ENCODE assay signal across 8 mouse cellular contexts in the genomic region with DNA sequence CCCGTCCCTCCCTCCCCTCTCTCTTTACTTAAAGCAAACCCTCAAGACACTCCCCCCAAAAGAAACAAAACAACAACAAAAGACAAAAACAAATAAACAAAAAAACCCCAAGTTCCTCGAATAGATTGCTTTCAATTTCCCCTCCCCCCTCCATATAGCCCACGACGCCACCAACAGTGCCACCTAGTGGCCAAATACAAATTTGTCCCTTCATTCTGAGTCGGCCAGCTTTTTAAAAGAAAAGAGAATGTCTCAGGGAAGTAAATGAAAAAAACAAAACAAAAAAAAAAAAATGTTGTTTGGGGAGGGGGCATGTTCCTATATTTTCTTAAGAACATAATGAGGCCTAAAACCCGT.
DNase-seq lines count a peak whose midpoint lies in the region; ATAC-seq lines count a peak whose summit lies in the region.

No protein-coding gene starts in this region.

- H3K4me3 ChIP-seq in forebrain, embryonic 13.5 days: peak overlapping the region; percentile 35
- peak overlapping the region; percentile 39 for H3K4me3 ChIP-seq in hindbrain, embryonic 15.5 days
- H3K4me3 ChIP-seq in limb, embryonic 12.5 days (replicated peaks): peak overlapping the region; percentile 32
- H3K4me3 ChIP-seq in midbrain, embryonic 16.5 days (ENCODE audit: low read depth, low read length): peak overlapping the region; percentile 35

- peaks cover 12% of the 10 kb centered on the region for H3K27me3 ChIP-seq in forebrain, embryonic 13.5 days
- H3K27me3 ChIP-seq in hindbrain, embryonic 15.5 days: no peaks in the 10 kb centered on the region
- H3K27me3 ChIP-seq in limb, embryonic 12.5 days: peaks cover 61% of the 10 kb centered on the region
- H3K27me3 ChIP-seq in midbrain, embryonic 16.5 days (ENCODE audit: control insufficient read depth, insufficient read depth, low read depth, low read length): no peaks in the 10 kb centered on the region

- H3K36me3 ChIP-seq in forebrain, embryonic 13.5 days (ENCODE audit: poor library complexity, severe bottlenecking): no peaks in the 10 kb centered on the region
- H3K36me3 ChIP-seq in hindbrain, embryonic 15.5 days: no peaks in the 10 kb centered on the region
- H3K36me3 ChIP-seq in limb, embryonic 12.5 days: no peaks in the 10 kb centered on the region
- no peaks in the 10 kb centered on the region for H3K36me3 ChIP-seq in midbrain, embryonic 16.5 days (ENCODE audit: control insufficient read depth, insufficient read depth, low read length)

- DNase-seq in right cerebral cortex, adult 18-20 months: peak; percentile 19
- DNase-seq in right cerebral cortex, postnatal 25 days: no peak
- peak; percentile 68 for DNase-seq in brain, adult 2 months (ENCODE audit: low read depth, low spot score)
- peak; percentile 67 for DNase-seq in thymus, postnatal 14 days

- WGBS in forebrain, embryonic 13.5 days: under 1% methylated on average over 6 of the region's 6 CpGs
- 1% methylated on average over 6 of the region's 6 CpGs for WGBS in hindbrain, embryonic 15.5 days
- under 1% methylated on average over 6 of the region's 6 CpGs for WGBS in limb, embryonic 12.5 days
- WGBS in midbrain, embryonic 16.5 days: 0% methylated on average over 6 of the region's 6 CpGs

- peak overlapping the region; percentile 58 for H3K9ac ChIP-seq in forebrain, embryonic 13.5 days
- H3K9ac ChIP-seq in hindbrain, embryonic 15.5 days: peak overlapping the region; percentile 36; the same call in 1 of the 2 replicates
- H3K9ac ChIP-seq in limb, embryonic 12.5 days (replicated peaks): peak overlapping the region; percentile 24; the same call in 1 of the 2 replicates
- H3K9ac ChIP-seq in midbrain, embryonic 16.5 days (ENCODE audit: low read depth, low read length): peak overlapping the region; percentile 60; the same call in 1 of the 2 replicates

- peak; percentile 73 for ATAC-seq in forebrain, embryonic 13.5 days
- ATAC-seq in hindbrain, embryonic 15.5 days (ENCODE audit: low FRiP score, low read depth): peak; percentile 57; the same call in 1 of the 2 replicates
- ATAC-seq in limb, embryonic 12.5 days (ENCODE audit: insufficient number of reproducible peaks, insufficient read depth, low FRiP score, low TSS enrichment, low read depth): no peak
- ATAC-seq in midbrain, embryonic 16.5 days: no peak

- 0 out of 2 replicates have a peak, but pooled peaks cover 4% of the 10 kb centered on the region for H3K4me1 ChIP-seq in forebrain, embryonic 13.5 days
- H3K4me1 ChIP-seq in hindbrain, embryonic 15.5 days (replicated peaks): peaks cover 11% of the 10 kb centered on the region
- peaks cover 11% of the 10 kb centered on the region; the same call in 1 of the 2 replicates for H3K4me1 ChIP-seq in limb, embryonic 12.5 days (replicated peaks)
- H3K4me1 ChIP-seq in midbrain, embryonic 16.5 days (ENCODE audit: control insufficient read depth, insufficient read depth, low read length): peaks cover 4% of the 10 kb centered on the region

- no peak overlapping the region for H3K27ac ChIP-seq in forebrain, embryonic 13.5 days
- 0 out of 2 replicates have a peak overlapping the region, but pooled peaks have one; percentile 63 for H3K27ac ChIP-seq in hindbrain, embryonic 15.5 days (replicated peaks)
- H3K27ac ChIP-seq in limb, embryonic 12.5 days: no peak overlapping the region
- no peak overlapping the region for H3K27ac ChIP-seq in midbrain, embryonic 16.5 days (ENCODE audit: low read length)

- H3K9me3 ChIP-seq in forebrain, embryonic 13.5 days (replicated peaks): no peaks in the 10 kb centered on the region
- H3K9me3 ChIP-seq in hindbrain, embryonic 15.5 days: no peaks in the 10 kb centered on the region
- H3K9me3 ChIP-seq in limb, embryonic 12.5 days: no peaks in the 10 kb centered on the region
- H3K9me3 ChIP-seq in midbrain, embryonic 16.5 days (replicated peaks; ENCODE audit: control insufficient read depth, low read length, poor library complexity, severe bottlenecking): no peaks in the 10 kb centered on the region

- H3K4me2 ChIP-seq in forebrain, embryonic 13.5 days: peak overlapping the region; percentile 64
- peak overlapping the region; percentile 77 for H3K4me2 ChIP-seq in hindbrain, embryonic 15.5 days
- peak overlapping the region; percentile 64 for H3K4me2 ChIP-seq in limb, embryonic 12.5 days
- H3K4me2 ChIP-seq in midbrain, embryonic 16.5 days (ENCODE audit: low read length): peak overlapping the region; percentile 63

Comparison
In these comparisons a context has a peak if more than half of its experiments do, and no peak if none do; other contexts are left out.
1. ATAC-seq: peak in forebrain, embryonic 13.5 days (single experiment) and hindbrain, embryonic 15.5 days (single experiment); none in limb, embryonic 12.5 days (single experiment) and midbrain, embryonic 16.5 days (single experiment).
2. Peak in every context shown above with its lines, with median percentiles within 50 percentile points of each other: H3K4me2 ChIP-seq, H3K4me3 ChIP-seq and H3K9ac ChIP-seq.